Mouse (Mus musculus): ENCODE results near the gene Btbd11. TPM values are rescaled to one million over a fixed set of nuclear protein-coding genes. Genes with fewer than 3 reads are reported as not detected.

Gene Btbd11
- 9.8 and 10.9 TPM in 2 replicates for polyA plus RNA-seq (2015; fragmentation: Nextera tagmentation; extraction: Ambion mirVana)

DNA sequence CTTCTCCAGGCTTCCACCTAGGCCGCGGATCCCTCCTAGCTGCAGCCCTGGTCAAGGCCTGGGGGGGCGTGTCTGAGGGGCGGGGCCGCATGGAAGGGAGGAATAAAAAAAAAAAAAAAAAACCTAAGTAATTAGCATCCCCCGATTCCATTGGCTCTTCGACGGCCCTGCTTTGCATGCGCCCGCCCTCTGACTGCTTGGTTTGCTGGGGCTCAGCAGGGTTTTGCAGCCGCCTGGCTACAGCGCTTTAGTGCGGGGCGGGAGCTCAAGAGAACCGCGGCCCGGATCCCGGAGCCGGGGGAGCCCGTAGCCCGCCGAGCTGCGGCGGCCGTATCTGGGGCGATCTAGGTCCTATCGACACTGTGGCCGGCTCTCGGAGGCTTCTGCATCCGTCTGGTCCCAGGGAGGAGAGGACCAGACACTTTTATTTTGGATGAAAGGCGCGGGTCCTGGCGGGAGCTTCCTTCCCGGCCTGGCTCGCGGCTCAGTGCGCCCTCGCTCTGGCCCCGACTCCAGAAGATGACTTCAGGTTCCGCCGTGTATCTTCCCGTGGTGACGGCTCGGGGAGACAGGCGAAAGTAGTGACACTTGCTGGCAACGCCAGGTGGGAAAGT is at the start of gene Btbd11:
Btbd11 (plus strand) TSS at position 210 of the 614 bp plus-strand sequence.
- DNase-seq (ENCODE audit: low spot score) = peak; percentile 86

- no peak for DNase-seq (ENCODE audit: low spot score)
These were observed 47.9 kb upstream of the Btbd11 start for GRCm38 (mm10) chr10:85338733-85339132.

DNA sequence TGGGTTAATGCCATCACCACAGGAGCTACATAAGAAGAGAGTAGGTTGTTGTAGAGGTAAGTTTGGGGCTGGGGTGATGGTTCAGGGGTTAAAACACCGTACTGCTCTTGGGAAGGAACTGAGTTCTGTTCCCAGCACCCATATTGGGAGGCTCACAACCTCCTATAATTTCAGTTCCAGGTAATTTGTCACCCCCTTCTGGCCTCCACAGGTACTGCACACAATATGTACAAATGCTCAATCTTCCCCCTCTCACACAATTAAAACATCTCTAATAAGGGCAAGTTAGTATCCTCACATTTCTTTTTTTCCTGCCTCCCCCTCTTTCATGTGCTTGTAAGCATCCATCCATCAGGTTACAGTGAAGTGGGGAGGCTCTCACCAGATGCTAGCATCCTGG is 44.7 kb upstream of the Btbd11 start:
- DNase-seq (ENCODE audit: low spot score) = no peak

- no peak for DNase-seq (ENCODE audit: low spot score)
These were observed 39.4 kb upstream of the Btbd11 start for GRCm38 (mm10) chr10:85347171-85347570.

GRCm38 (mm10) chr10:85352505-85352904 is 34.1 kb upstream of the Btbd11 start:
- DNase-seq (ENCODE audit: low spot score) = no peak

DNA sequence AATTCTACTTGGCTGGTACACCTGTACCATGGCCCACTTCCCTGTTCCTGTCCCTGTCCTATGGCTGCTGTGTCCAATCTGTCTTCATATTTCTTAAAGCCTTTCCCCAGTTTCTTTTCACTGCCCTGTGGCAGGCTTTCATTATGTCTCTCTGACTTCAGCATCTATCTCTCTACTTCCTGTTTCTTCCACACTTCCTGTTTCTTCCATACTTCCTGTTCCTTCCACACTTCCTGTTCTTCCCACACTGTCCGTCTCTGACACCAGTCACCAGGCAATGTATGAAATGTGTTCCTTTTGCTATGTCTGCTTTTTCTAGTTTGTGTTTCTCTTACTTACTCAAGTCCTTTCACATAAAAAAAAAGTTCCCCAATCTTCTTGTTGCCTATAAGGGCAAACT is 32.3 kb upstream of the Btbd11 start:
- DNase-seq (ENCODE audit: low spot score) = no peak

DNA sequence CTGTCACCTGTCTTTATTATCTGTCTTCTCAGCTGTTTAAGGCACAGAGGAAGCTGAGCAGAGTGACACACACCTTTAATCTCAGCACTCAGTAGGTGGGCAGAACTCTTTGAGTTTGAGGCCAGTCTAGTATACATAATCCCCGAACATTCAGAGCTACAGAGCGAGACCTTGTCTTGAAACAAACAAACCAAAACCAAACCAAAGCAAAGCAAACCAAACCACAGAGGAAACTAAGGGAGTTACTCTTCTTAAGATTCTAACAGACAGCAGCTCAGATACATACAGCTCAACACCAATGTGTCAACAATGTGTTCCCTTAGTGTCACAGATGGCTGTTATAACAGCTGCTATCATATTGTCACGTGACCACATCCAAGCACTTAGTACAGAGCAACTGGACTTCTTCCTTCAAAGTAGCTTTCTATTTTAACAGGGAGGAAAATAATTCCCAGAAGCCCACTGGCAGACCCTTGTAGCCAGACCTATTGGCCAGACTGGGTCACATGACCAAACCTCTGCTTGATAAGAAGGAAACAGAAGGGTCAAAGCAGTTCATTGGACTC is 27.0 kb upstream of the Btbd11 start:
- DNase-seq (ENCODE audit: low spot score) = peak; percentile 24

DNA sequence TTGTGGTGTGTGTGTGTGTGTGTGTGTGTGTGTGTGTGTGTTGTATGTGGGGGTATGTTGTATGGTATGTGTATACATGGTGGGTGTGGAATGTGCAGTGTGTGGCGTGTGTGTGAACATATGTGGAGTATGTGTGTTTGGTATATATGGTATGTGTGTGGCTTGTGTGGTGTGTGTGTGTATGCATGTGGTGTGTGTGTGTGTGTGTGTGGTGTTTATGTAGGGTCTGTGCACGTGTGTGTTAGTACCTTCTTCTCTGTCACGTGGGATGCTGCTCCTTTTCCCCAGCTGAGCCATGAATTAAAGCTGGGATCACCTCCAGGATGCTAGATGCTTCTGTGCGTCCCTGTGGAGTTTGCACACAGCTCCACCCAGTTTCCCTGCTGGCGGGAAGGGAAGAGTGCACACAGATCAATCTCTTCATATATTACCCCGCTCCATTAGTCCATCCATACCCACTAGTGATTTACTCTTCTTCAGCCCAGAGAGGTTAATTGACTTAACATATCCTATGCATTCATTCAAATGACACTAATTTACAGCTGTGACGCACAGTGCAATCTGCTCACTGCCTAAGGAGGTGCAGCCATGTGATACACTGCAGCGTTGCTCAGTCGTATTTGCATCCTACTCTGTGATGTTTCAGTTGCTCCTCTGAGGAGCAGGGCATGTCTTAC is 23.7 kb upstream of the Btbd11 start:
- DNase-seq (ENCODE audit: low spot score) = no peak

- no peak for DNase-seq (ENCODE audit: low spot score)
These were observed 19.7 kb upstream of the Btbd11 start for GRCm38 (mm10) chr10:85366876-85367275.

- no peak for DNase-seq (ENCODE audit: low spot score)
These were observed 15.3 kb upstream of the Btbd11 start for GRCm38 (mm10) chr10:85371309-85371708.

GRCm38 (mm10) chr10:85372108-85372507 is 14.5 kb upstream of the Btbd11 start:
- no peak for DNase-seq (ENCODE audit: low spot score)

- no peak for DNase-seq (ENCODE audit: low spot score)
These were observed 7.6 kb upstream of the Btbd11 start for GRCm38 (mm10) chr10:85378972-85379371.

GRCm38 (mm10) chr10:85382981-85383380 is 3.6 kb upstream of the Btbd11 start:
- no peak for DNase-seq (ENCODE audit: low spot score)

GRCm38 (mm10) chr10:85387219-85388070 is 831 bp downstream of the Btbd11 start:
- DNase-seq (ENCODE audit: low spot score) = no peak

DNA sequence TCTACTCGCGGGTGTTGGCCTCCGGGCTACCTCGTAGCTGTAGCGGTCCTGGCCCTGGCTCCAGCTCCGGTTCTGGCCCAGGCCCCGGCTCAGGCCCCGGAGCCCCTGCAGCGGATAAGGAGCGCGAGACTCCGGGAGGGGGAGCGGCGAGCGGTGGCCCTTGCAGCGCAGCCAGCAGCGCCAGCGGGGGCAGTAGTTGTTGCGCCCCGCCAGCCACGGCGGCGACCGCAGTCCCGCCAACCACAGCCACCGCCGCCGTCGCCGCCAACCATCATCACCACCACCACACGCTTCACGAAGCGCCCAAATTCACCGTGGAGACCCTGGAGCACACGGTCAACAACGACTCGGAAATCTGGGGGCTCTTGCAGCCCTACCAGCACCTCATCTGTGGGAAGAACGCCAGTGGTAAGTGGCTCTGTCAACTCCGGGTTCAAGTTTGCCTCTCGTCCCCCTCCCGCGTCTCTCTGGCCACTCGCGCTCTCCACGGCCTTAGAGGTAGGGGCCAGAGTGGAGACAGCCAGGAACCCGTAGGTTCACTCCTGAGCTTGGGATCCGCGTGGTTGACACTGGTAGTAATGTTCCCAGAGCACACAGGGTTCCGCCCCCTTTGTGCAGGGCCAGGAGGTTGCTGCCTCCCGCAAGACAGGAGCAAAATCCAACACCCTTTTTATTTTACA is 1.6 kb downstream of the Btbd11 start:
- no peak for DNase-seq (ENCODE audit: low spot score)

- peak; percentile 68 for DNase-seq (ENCODE audit: low spot score)
These were observed 2.1 kb downstream of the Btbd11 start for GRCm38 (mm10) chr10:85388751-85389115.

- no peak for DNase-seq (ENCODE audit: low spot score)
These were observed 2.9 kb downstream of the Btbd11 start for GRCm38 (mm10) chr10:85389286-85390139.

DNA sequence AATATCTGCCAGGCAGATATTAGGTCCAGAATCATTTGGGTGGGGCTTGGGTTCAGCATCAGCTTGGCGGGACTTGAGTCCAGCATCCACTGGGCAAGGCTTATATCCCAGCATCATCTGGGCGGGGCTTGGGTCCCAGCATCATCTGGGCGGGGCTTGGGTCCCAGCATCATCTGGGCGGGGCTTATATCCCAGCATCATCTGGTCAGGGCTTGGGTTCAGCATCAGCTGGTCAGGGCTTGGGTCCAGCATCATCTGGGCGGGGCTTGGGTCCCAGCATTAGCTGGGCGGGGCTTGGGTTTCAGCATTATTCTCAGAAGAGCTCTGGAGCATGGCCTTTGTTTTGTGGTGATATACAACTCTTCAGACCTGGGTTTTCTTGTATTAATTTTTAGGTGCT is 6.4 kb downstream of the Btbd11 start:
- DNase-seq (ENCODE audit: low spot score) = no peak

- no peak for DNase-seq (ENCODE audit: low spot score)
These were observed 7.9 kb downstream of the Btbd11 start for GRCm38 (mm10) chr10:85394558-85394957.

GRCm38 (mm10) chr10:85411120-85411519 is 24.5 kb downstream of the Btbd11 start:
- peak; percentile 76 for DNase-seq (ENCODE audit: low spot score)
